11 mouse cellular contexts compared by ENCODE assay signal in genomic region chr7:28544051-28544601, GRCm38 (mm10). TPM values are rescaled to one million over a fixed set of nuclear protein-coding genes. Genes with fewer than 3 reads are reported as not detected.
A peak's percentile ranks its signal among the peaks of the same experiment; 100 is the strongest.
DNase-seq lines count a peak whose midpoint lies in the region; ATAC-seq and TF ChIP-seq lines count a peak whose summit lies in the region.
"Had no signal": no experiment of that assay in that cellular context is flagged by ENCODE, and none has a peak within 500 bp of the region (broad histone marks: within the 10 kb centered on the region; RNA-seq: fewer than 3 reads in every experiment).

No protein-coding gene starts in this region.

- H3K9me3 ChIP-seq in heart, postnatal 0 days (replicated peaks; ENCODE audit: control insufficient read depth, low read length) = no peaks in the 10 kb centered on the region
- H3K9me3 ChIP-seq in hindbrain, embryonic 12.5 days (replicated peaks) = no peaks in the 10 kb centered on the region
- no peaks in the 10 kb centered on the region for H3K9me3 ChIP-seq in limb, embryonic 10.5 days (replicated peaks)

- no peaks in the 10 kb centered on the region for H3K36me3 ChIP-seq in heart, postnatal 0 days (replicated peaks; ENCODE audit: control insufficient read depth, insufficient read depth, low read length)
- H3K36me3 ChIP-seq in hindbrain, embryonic 12.5 days = no peaks in the 10 kb centered on the region
- no peaks in the 10 kb centered on the region for H3K36me3 ChIP-seq in limb, embryonic 10.5 days
- H3K36me3 ChIP-seq: G1E had no signal

- H3K4me3 ChIP-seq in heart, postnatal 0 days (ENCODE audit: low read depth, low read length) = no peak overlapping the region
- H3K4me3 ChIP-seq in hindbrain, embryonic 12.5 days = peak overlapping the region; percentile 15; the same call in 1 of the 2 replicates
- peak overlapping the region; percentile 48 for H3K4me3 ChIP-seq in limb, embryonic 10.5 days

- ATAC-seq in heart, postnatal 0 days (ENCODE audit: insufficient read depth, low read depth) = no peak
- 0 out of 2 replicates have a peak, but pooled peaks have one; percentile 9 for ATAC-seq in hindbrain, embryonic 12.5 days (ENCODE audit: low FRiP score)

- WGBS in heart, postnatal 0 days = 10% methylated on average over 25 of the region's 27 CpGs
- WGBS in hindbrain, embryonic 12.5 days = 5% methylated on average over 23 of the region's 27 CpGs
- 5% methylated on average over 27 of the region's 27 CpGs for WGBS in limb, embryonic 10.5 days

- intact Hi-C loops in heart, postnatal 36 days (cut with DNase I) = no loop called here

- H3K27ac ChIP-seq in heart, postnatal 0 days (ENCODE audit: low read depth) = no peak overlapping the region
- H3K27ac ChIP-seq in hindbrain, embryonic 12.5 days = no peak overlapping the region
- peak overlapping the region; percentile 51 for H3K27ac ChIP-seq in limb, embryonic 10.5 days

- TF ChIP-seq CTCF in heart, postnatal 0 days (IDR thresholded peaks at IDR 0.05; ENCODE audit: low read depth) = no peak

- peaks cover 4% of the 10 kb centered on the region; the same call in 1 of the 2 replicates for H3K4me1 ChIP-seq in heart, postnatal 0 days (ENCODE audit: control insufficient read depth, insufficient read depth)
- H3K4me1 ChIP-seq in hindbrain, embryonic 12.5 days = peaks cover 23% of the 10 kb centered on the region
- peaks cover 35% of the 10 kb centered on the region for H3K4me1 ChIP-seq in limb, embryonic 10.5 days

- H3K4me2 ChIP-seq in heart, postnatal 0 days (ENCODE audit: low read depth, low read length) = peak overlapping the region; percentile 18; the same call in 1 of the 2 replicates
- peak overlapping the region; percentile 51 for H3K4me2 ChIP-seq in hindbrain, embryonic 12.5 days (replicated peaks)

- no peak overlapping the region for H3K9ac ChIP-seq in heart, postnatal 0 days (replicated peaks; ENCODE audit: low read depth, low read length)
- H3K9ac ChIP-seq in hindbrain, embryonic 12.5 days = 0 out of 2 replicates have a peak overlapping the region, but pooled peaks have one; percentile 32

- no peak for TF ChIP-seq EP300 in heart, postnatal 0 days (IDR thresholded peaks at IDR 0.05; ENCODE audit: low read depth)

- no peak for DNase-seq in heart, postnatal 0 days (ENCODE audit: low spot score)
- DNase-seq in heart, postnatal 36 days = no peak
- DNase-seq in limb, embryonic 10.5 days (ENCODE audit: low spot score) = peak; percentile 64
- peak; percentile 27 for DNase-seq in retina, embryonic 14.5 days (ENCODE audit: low spot score)
- DNase-seq in layer of hippocampus, postnatal 25 days (ENCODE audit: extremely low spot score in 1 of 2, low spot score in 1 of 2) = no peak
- DNase-seq in spleen, postnatal 14 days (ENCODE audit: low spot score in 2 of 2) = no peak
- no peak for DNase-seq in adrenal gland, adult 8-10 months
- DNase-seq: cerebellum, adult 9-11 months had no signal

- H3K27me3 ChIP-seq in heart, postnatal 0 days (ENCODE audit: control insufficient read depth, insufficient read depth, low read length) = peaks cover 47% of the 10 kb centered on the region
- H3K27me3 ChIP-seq in hindbrain, embryonic 12.5 days = peaks cover 52% of the 10 kb centered on the region
- peaks cover 60% of the 10 kb centered on the region for H3K27me3 ChIP-seq in limb, embryonic 10.5 days (ENCODE audit: low read depth, poor library complexity, severe bottlenecking)

RNA-seq across cellular contexts. Expression of gene Nccrp1, which starts 2.9 kb away (rescaled TPM):
- not detected in 2 replicates for total RNA-seq in heart, postnatal 0 days (2014; rRNA removed; ENCODE audit: low replicate concordance)
- not detected in 2 replicates for polyA plus RNA-seq in heart, postnatal 0 days (2015; fragmentation: Nextera tagmentation; extraction: Ambion mirVana)
- not detected for total RNA-seq in heart, postnatal 36 days (2021)
- not detected in 2 replicates for polyA plus RNA-seq in hindbrain, embryonic 12.5 days (2016; fragmentation: Nextera tagmentation; extraction: Ambion mirVana)
- not detected in 2 replicates for polyA plus RNA-seq in limb, embryonic 10.5 days (2016; fragmentation: Nextera tagmentation; extraction: Ambion mirVana)
- under 1 TPM; 0.40 to 0.57 TPM for total RNA-seq in layer of hippocampus, postnatal 25 days (2021)
- total RNA-seq in adrenal gland, adult 8-10 months (2022) = not detected
- total RNA-seq: G1E had no signal

RNA-seq across cellular contexts. Expression of gene Sycn, which starts 3.4 kb away (rescaled TPM):
- total RNA-seq in heart, postnatal 0 days (2014; rRNA removed; ENCODE audit: low replicate concordance) = not detected in 2 replicates
- not detected in 2 replicates for polyA plus RNA-seq in heart, postnatal 0 days (2015; fragmentation: Nextera tagmentation; extraction: Ambion mirVana)
- total RNA-seq in heart, postnatal 36 days (2021) = not detected
- polyA plus RNA-seq in hindbrain, embryonic 12.5 days (2016; fragmentation: Nextera tagmentation; extraction: Ambion mirVana) = not detected in 2 replicates
- not detected in 2 replicates for polyA plus RNA-seq in limb, embryonic 10.5 days (2016; fragmentation: Nextera tagmentation; extraction: Ambion mirVana)
- not detected for total RNA-seq in layer of hippocampus, postnatal 25 days (2021)
- not detected for total RNA-seq in adrenal gland, adult 8-10 months (2022)
- total RNA-seq: G1E had no signal
- polyA plus RNA-seq: G1E had no signal

RNA-seq across cellular contexts. Expression of gene Ifnl3, which starts 21.5 kb away (rescaled TPM):
- total RNA-seq in heart, postnatal 0 days (2014; rRNA removed; ENCODE audit: low replicate concordance) = not detected in 2 replicates
- not detected in 2 replicates for polyA plus RNA-seq in heart, postnatal 0 days (2015; fragmentation: Nextera tagmentation; extraction: Ambion mirVana)
- total RNA-seq in heart, postnatal 36 days (2021) = not detected
- not detected in 2 replicates for polyA plus RNA-seq in hindbrain, embryonic 12.5 days (2016; fragmentation: Nextera tagmentation; extraction: Ambion mirVana)
- not detected in 2 replicates for polyA plus RNA-seq in limb, embryonic 10.5 days (2016; fragmentation: Nextera tagmentation; extraction: Ambion mirVana)
- not detected for total RNA-seq in layer of hippocampus, postnatal 25 days (2021)
- total RNA-seq in adrenal gland, adult 8-10 months (2022) = not detected
- total RNA-seq: G1E had no signal
- polyA plus RNA-seq: G1E; large intestine, adult 2 months had no signal

RNA-seq across cellular contexts. Expression of gene Ifnl2, which starts 33.9 kb away (rescaled TPM):
- total RNA-seq in heart, postnatal 0 days (2014; rRNA removed; ENCODE audit: low replicate concordance) = not detected in 2 replicates
- not detected in 2 replicates for polyA plus RNA-seq in heart, postnatal 0 days (2015; fragmentation: Nextera tagmentation; extraction: Ambion mirVana)
- not detected for total RNA-seq in heart, postnatal 36 days (2021)
- polyA plus RNA-seq in hindbrain, embryonic 12.5 days (2016; fragmentation: Nextera tagmentation; extraction: Ambion mirVana) = not detected in 2 replicates
- polyA plus RNA-seq in limb, embryonic 10.5 days (2016; fragmentation: Nextera tagmentation; extraction: Ambion mirVana) = not detected in 2 replicates
- not detected for total RNA-seq in layer of hippocampus, postnatal 25 days (2021)
- total RNA-seq in adrenal gland, adult 8-10 months (2022) = under 1 TPM in 1 of 4 experiments, not detected in 3; 0.46 TPM
- polyA plus RNA-seq: G1E; large intestine, adult 2 months had no signal

RNA-seq across cellular contexts. Expression of gene Samd4b, which starts 53.8 kb away (rescaled TPM):
- 37.0 and 53.5 TPM in 2 replicates for total RNA-seq in heart, postnatal 0 days (2014; rRNA removed; ENCODE audit: low replicate concordance)
- 12.3 and 12.4 TPM in 2 replicates for polyA plus RNA-seq in heart, postnatal 0 days (2015; fragmentation: Nextera tagmentation; extraction: Ambion mirVana)
- total RNA-seq in heart, postnatal 36 days (2021) = 10 to 100 TPM; 20.5 to 24.5 TPM
- polyA plus RNA-seq in hindbrain, embryonic 12.5 days (2016; fragmentation: Nextera tagmentation; extraction: Ambion mirVana) = 35.6 and 38.6 TPM in 2 replicates
- polyA plus RNA-seq in limb, embryonic 10.5 days (2016; fragmentation: Nextera tagmentation; extraction: Ambion mirVana) = 38.2 and 40.2 TPM in 2 replicates
- total RNA-seq in layer of hippocampus, postnatal 25 days (2021) = 10 to 100 TPM; 70.1 to 71.0 TPM
- total RNA-seq in adrenal gland, adult 8-10 months (2022) = 10 to 100 TPM; 62.4 to 83.9 (median 73.4) TPM

Comparison
In these comparisons a context has a peak if more than half of its experiments do, and no peak if none do; other contexts are left out.
1. DNase-seq: peak in limb, embryonic 10.5 days (single experiment) and retina, embryonic 14.5 days (single experiment); none in heart, postnatal 0 days (single experiment), heart, postnatal 36 days (0 of 2), layer of hippocampus, postnatal 25 days (0 of 2), spleen, postnatal 14 days (0 of 2) and adrenal gland, adult 8-10 months (single experiment).